Mouse (Mus musculus) bone marrow, adult 2 months (tissue): ENCODE measurements around the gene Cant1.

ENCODE experiments used
- CTCF ChIP-seq: fragments of 200-500 bp; IDR thresholded peaks from 2 replicates; pipeline ENCODE4 v1.5.1; 2011; ENCODE audit warnings: low read length, control low read depth; ENCODE audit not compliant: control insufficient read depth, insufficient read depth
- POLR2A ChIP-seq: fragments of 200-500 bp; IDR thresholded peaks from 2 replicates; pipeline ENCODE4 v1.6.1; 2011; ENCODE audit warnings: low read depth, mild to moderate bottlenecking, control low read depth, low read length, borderline replicate concordance; ENCODE audit not compliant: control insufficient read depth

- no peak for TF ChIP-seq CTCF
- TF ChIP-seq POLR2A: no peak
These were observed 18.9 kb downstream of the Cant1 start for GRCm38 (mm10) chr11:118399891-118400565.
